Mouse (Mus musculus): ENCODE measurements at regions not wholly inside any gene's neighbourhood (a gene's known extent, or its start where the extent isn't known, plus 50 kb on each side); places are given as distances from the start of the nearest gene placed in this dataset.

GRCm38 (mm10) chr2:61453490-61454281 lies 124.7 kb upstream of the Tank start:
- no peak for TF ChIP-seq CTCF (IDR thresholded peaks at IDR 0.05; ENCODE audit: control insufficient read depth, insufficient read depth, insufficient read length)
- no peak for TF ChIP-seq CEBPB (IDR thresholded peaks at IDR 0.05; ENCODE audit: low read depth)

Measured in C2C12 (cell line).